Mouse (Mus musculus) kidney, adult 2 months (tissue): ENCODE results near the gene Hpd.

Experiments
- CTCF ChIP-seq: fragments of 200-500 bp; conservative IDR thresholded peaks from 2 replicates; pipeline ENCODE4 v1.5.1; 2011; ENCODE audit warnings: low read depth, mild to moderate bottlenecking, control low read depth, low read length, moderate library complexity, mixed read lengths; ENCODE audit not compliant: insufficient read depth, insufficient read length
- POLR2A ChIP-seq: fragments of 200-500 bp; IDR thresholded peaks from one replicate; pipeline ENCODE4 v1.6.1; 2011; ENCODE audit warnings: low read depth, low read length, control low read depth

DNA sequence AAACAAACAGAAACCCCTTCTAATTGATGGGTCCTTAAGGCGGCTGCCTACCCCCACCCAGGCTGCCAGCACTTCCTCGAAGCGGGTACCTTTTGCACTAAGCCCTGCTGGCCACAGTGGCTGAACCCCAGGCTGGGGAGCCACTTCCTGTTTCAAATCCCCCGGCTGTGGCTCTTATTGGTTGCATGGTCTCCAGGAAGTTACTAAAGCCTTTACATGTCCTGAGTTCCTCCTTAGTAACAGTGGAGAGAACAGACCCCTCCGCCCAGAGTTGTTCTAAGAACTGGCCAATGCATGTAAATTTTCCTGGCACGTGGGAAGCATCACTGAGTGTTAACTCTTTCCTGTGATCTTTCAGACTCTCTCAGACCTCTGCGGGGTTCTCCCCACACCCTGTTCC lies 31.4 kb downstream of the Hpd start:
- TF ChIP-seq POLR2A (no peak), CTCF (no peak)
